Mouse (Mus musculus) brain, embryonic 14.5 days (tissue): ENCODE data around the gene Tbxas1.

ENCODE experiments used
- CTCF ChIP-seq: fragments of 200-500 bp; IDR thresholded peaks from 2 replicates; pipeline ENCODE4 v1.5.1; 2012; ENCODE audit warnings: inconsistent platforms, mild to moderate bottlenecking, moderate library complexity, borderline replicate concordance; ENCODE audit not compliant: insufficient read depth, insufficient read length; ENCODE audit errors: extremely low read depth
- POLR2A ChIP-seq: fragments of 200-500 bp; IDR thresholded peaks from 2 replicates; pipeline ENCODE4 v1.6.1; 2012; ENCODE audit warnings: mild to moderate bottlenecking, inconsistent platforms, borderline replicate concordance; ENCODE audit not compliant: poor library complexity, insufficient read depth, insufficient read length, severe bottlenecking; ENCODE audit errors: extremely low read depth

DNA sequence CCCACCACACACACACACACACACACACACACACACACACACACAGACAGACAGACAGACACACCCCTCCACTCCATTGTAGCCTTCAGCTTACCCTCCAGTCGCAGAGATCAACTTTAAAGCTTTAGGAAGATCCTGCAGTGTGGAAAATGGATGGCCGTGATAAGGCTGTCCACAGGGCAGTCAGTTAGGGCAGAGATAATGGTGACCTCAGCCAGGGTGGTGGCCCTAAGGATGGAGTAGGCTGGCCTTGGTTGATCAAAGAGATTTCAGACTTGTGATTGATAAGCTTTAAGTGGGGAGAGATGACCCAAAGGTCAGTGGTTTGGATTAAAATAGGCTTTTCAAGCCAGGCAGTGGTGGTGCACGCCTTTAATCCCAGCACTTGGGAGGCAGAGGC lies 120.6 kb downstream of the Tbxas1 start:
- TF ChIP-seq CTCF (no peak), POLR2A (no peak)
